21 mouse cellular contexts compared by ENCODE assay signal in genomic region chr13:49163645-49164044, GRCm38 (mm10). TPM values are rescaled to one million over a fixed set of nuclear protein-coding genes. Genes with fewer than 3 reads are reported as not detected.
A peak's percentile ranks its signal among the peaks of the same experiment; 100 is the strongest.
DNase-seq lines count a peak whose midpoint lies in the region; ATAC-seq and TF ChIP-seq lines count a peak whose summit lies in the region.
"Had no signal": no experiment of that assay in that cellular context is flagged by ENCODE, and none has a peak within 500 bp of the region (broad histone marks: within the 10 kb centered on the region; RNA-seq: fewer than 3 reads in every experiment).

No protein-coding gene starts in this region.

- no peaks in the 10 kb centered on the region for H3K9me3 ChIP-seq in MEL (replicated peaks; ENCODE audit: insufficient read depth, low read length)
- H3K9me3 ChIP-seq in intestine, embryonic 16.5 days (ENCODE audit: control insufficient read depth, low read length) = no peaks in the 10 kb centered on the region
- H3K9me3 ChIP-seq: embryonic facial prominence, embryonic 10.5 days; embryonic facial prominence, embryonic 12.5 days; forebrain, embryonic 13.5 days; forebrain, embryonic 15.5 days had no signal

- peaks cover 0 to 9% of the 10 kb centered on the region in 2 experiments; a peak in 2 of 4 replicates for H3K36me3 ChIP-seq in MEL (ENCODE audit: control insufficient read depth in 1 of 2, insufficient read depth in 2 of 2, low read length in 2 of 2)
- no peaks in the 10 kb centered on the region for H3K36me3 ChIP-seq in intestine, embryonic 16.5 days (ENCODE audit: control insufficient read depth, insufficient read depth, low read length)
- H3K36me3 ChIP-seq: embryonic facial prominence, embryonic 10.5 days; embryonic facial prominence, embryonic 12.5 days; forebrain, embryonic 15.5 days had no signal

- DNase-seq in MEL (ENCODE audit: low read depth, low spot score) (peak; percentile 73), MEL-GATA-1-ER (ENCODE audit: extremely low read depth, low read depth) (peak; percentile 70)
- DNase-seq in yolk sac, embryonic 10.5 days (ENCODE audit: low spot score) = peak; percentile 83
- DNase-seq in adrenal gland, adult 2 months = no peak
- DNase-seq in gastrocnemius, adult 8-10 months (ENCODE audit: low spot score in 2 of 2) = no peak
- DNase-seq in urinary bladder, adult 18-20 months (ENCODE audit: low spot score in 2 of 2) = no peak
- DNase-seq: adrenal gland, adult 8-10 months; adrenal gland, postnatal 14 days; adrenal gland, postnatal 36 days; cerebellum, adult 11-12 months; cerebellum, adult 2 months; cerebellum, adult 9-10 months; cerebellum, postnatal 10 days; cerebellum, postnatal 25 days; forebrain, postnatal 0 days had no signal

- H3K4me1 ChIP-seq in MEL (ENCODE audit: control insufficient read depth in 1 of 2, insufficient read depth in 2 of 2, low read length in 2 of 2) = peaks cover 4 to 19% of the 10 kb centered on the region in 2 experiments
- peaks cover 10% of the 10 kb centered on the region; the same call in 1 of the 2 replicates for H3K4me1 ChIP-seq in intestine, embryonic 16.5 days (ENCODE audit: control insufficient read depth, insufficient read depth, low read length)
- H3K4me1 ChIP-seq: embryonic facial prominence, embryonic 12.5 days; forebrain, embryonic 13.5 days; forebrain, embryonic 15.5 days had no signal

- H3K4me2 ChIP-seq in intestine, embryonic 16.5 days (ENCODE audit: low read depth, low read length) = no peak overlapping the region
- H3K4me2 ChIP-seq: embryonic facial prominence, embryonic 12.5 days; forebrain, embryonic 13.5 days; forebrain, embryonic 15.5 days had no signal

- peak; percentile 67 to 85 for TF ChIP-seq EP300 in MEL (IDR thresholded peaks at IDR 0.05; ENCODE audit: low read depth in 1 of 2, low read length in 2 of 2)

- no peaks in the 10 kb centered on the region for H3K27me3 ChIP-seq in MEL (ENCODE audit: control insufficient read depth in 1 of 2, insufficient read depth in 2 of 2, low read length in 2 of 2)
- no peaks in the 10 kb centered on the region for H3K27me3 ChIP-seq in intestine, embryonic 16.5 days (replicated peaks; ENCODE audit: control insufficient read depth, insufficient read depth, low read length)
- H3K27me3 ChIP-seq: embryonic facial prominence, embryonic 12.5 days; forebrain, embryonic 13.5 days; forebrain, embryonic 15.5 days had no signal

- no peak for TF ChIP-seq RAD21 in MEL (IDR thresholded peaks at IDR 0.05; ENCODE audit: low read depth, low read length)

- H3K4me3 ChIP-seq in MEL (ENCODE audit: control insufficient read depth in 1 of 2, insufficient read depth in 1 of 2, low read depth in 2 of 2, low read length in 2 of 2) = peak overlapping the region in 1 of 2 experiments; percentile 27; a peak in 1 of 4 replicates
- H3K4me3 ChIP-seq in intestine, embryonic 16.5 days (ENCODE audit: low read length) = no peak overlapping the region
- H3K4me3 ChIP-seq: embryonic facial prominence, embryonic 10.5 days; embryonic facial prominence, embryonic 12.5 days; forebrain, embryonic 13.5 days; forebrain, embryonic 15.5 days had no signal

- H3K9ac ChIP-seq in MEL (ENCODE audit: control insufficient read depth, low read depth, low read length, poor library complexity, severe bottlenecking) = no peak overlapping the region
- no peak overlapping the region for H3K9ac ChIP-seq in intestine, embryonic 16.5 days (ENCODE audit: low read depth, low read length)
- H3K9ac ChIP-seq: embryonic facial prominence, embryonic 12.5 days; forebrain, embryonic 13.5 days; forebrain, embryonic 15.5 days; forebrain, postnatal 0 days had no signal

- no peak for TF ChIP-seq POLR2A in MEL (IDR thresholded peaks at IDR 0.05; ENCODE audit: control insufficient read depth in 1 of 2, insufficient read depth in 1 of 2, low read depth in 1 of 2, low read length in 2 of 2, poor library complexity in 1 of 2)

- H3K27ac ChIP-seq in MEL (ENCODE audit: control insufficient read depth, low read depth, low read length) = no peak overlapping the region
- peak overlapping the region; percentile 69 for H3K27ac ChIP-seq in intestine, embryonic 16.5 days (ENCODE audit: low read length)
- H3K27ac ChIP-seq: embryonic facial prominence, embryonic 10.5 days; embryonic facial prominence, embryonic 12.5 days; forebrain, embryonic 13.5 days; forebrain, embryonic 15.5 days had no signal

- H3K79me2 ChIP-seq in MEL (ENCODE audit: control insufficient read depth, insufficient read depth, low read length, poor library complexity) = no peaks in the 10 kb centered on the region

- peak; percentile 53 for ATAC-seq in intestine, embryonic 16.5 days
- ATAC-seq: forebrain, embryonic 13.5 days; forebrain, embryonic 15.5 days; forebrain, postnatal 0 days had no signal

- WGBS in intestine, embryonic 16.5 days = 50% methylated on average over 7 of the region's 7 CpGs

- TF ChIP-seq CTCF in MEL (IDR thresholded peaks at IDR 0.05 in 2 of 3, conservative IDR thresholded peaks at IDR 0.05 in 1 of 3; ENCODE audit: control insufficient read depth in 1 of 3, insufficient read depth in 1 of 3, low read depth in 2 of 3, low read length in 3 of 3, poor library complexity in 1 of 3, severe bottlenecking in 1 of 3) = no peak

TF ChIP-seq in MEL, 35 proteins besides CTCF, POLR2A, EP300 and RAD21:
- peak; percentile 79 for TF ChIP-seq GATA1 (IDR thresholded peaks at IDR 0.05; ENCODE audit: low read depth, low read length)
- TF ChIP-seq HCFC1 (IDR thresholded peaks at IDR 0.05; ENCODE audit: low read depth, low read length) = 0 out of 2 replicates have a peak, but pooled peaks have one; percentile 14
- peak; percentile 63; the same call in 1 of the 2 replicates for TF ChIP-seq MAZ (IDR thresholded peaks at IDR 0.05; ENCODE audit: low read depth, low read length)
- TF ChIP-seq MAX (IDR thresholded peaks at IDR 0.05; ENCODE audit: low read length) = peak; percentile 28; the same call in 1 of the 2 replicates
- TF ChIP-seq ETS1 (IDR thresholded peaks at IDR 0.05; ENCODE audit: low read depth, low read length) = peak; percentile 33; the same call in 1 of the 2 replicates
- peak; percentile 67; the same call in 1 of the 2 replicates for TF ChIP-seq BHLHE40 (IDR thresholded peaks at IDR 0.05; ENCODE audit: borderline replicate concordance, low read depth, low read length)
- no peak; the same call in 1 of the 2 replicates for TF ChIP-seq NELFE (IDR thresholded peaks at IDR 0.05; ENCODE audit: low read depth, low read length)
- peak; percentile 43; the same call in 1 of the 2 replicates for TF ChIP-seq ELF1 (IDR thresholded peaks at IDR 0.05; ENCODE audit: low read depth, low read length)
- TF ChIP-seq TCF12 (IDR thresholded peaks at IDR 0.05; ENCODE audit: low read depth, low read length) = peak; percentile 59
- TF ChIP-seq TAL1 (IDR thresholded peaks at IDR 0.05; ENCODE audit: low read length) = 0 out of 2 replicates have a peak, but pooled peaks have one; percentile 41
- no peak for TF ChIP-seq UBTF (IDR thresholded peaks at IDR 0.05; ENCODE audit: borderline replicate concordance, insufficient read depth, low read depth, low read length)
- no peak for TF ChIP-seq ZMIZ1 (IDR thresholded peaks at IDR 0.05; ENCODE audit: low read depth, low read length)
- no peak for TF ChIP-seq MEF2A (IDR thresholded peaks at IDR 0.05; ENCODE audit: extremely low read depth, insufficient replicate concordance, low read depth, low read length, poor library complexity, severe bottlenecking)
- peak; percentile 20; the same call in 1 of the 2 replicates for TF ChIP-seq RCOR1 (IDR thresholded peaks at IDR 0.05; ENCODE audit: low read depth, low read length)

RNA-seq across cellular contexts. Expression of gene Wnk2, which starts 15.8 kb away (rescaled TPM):
- not detected in 2 replicates for total RNA-seq in MEL (2012; rRNA removed)
- under 1 TPM in 1 of 2 experiments, not detected in 1; 0.04 TPM for polyA plus RNA-seq in MEL (2012; ENCODE audit: insufficient read depth in 1 of 2, insufficient read length in 2 of 2, low read depth in 1 of 2, low replicate concordance in 2 of 2, missing spikeins in 1 of 2)
- 2.9 and 3.5 TPM in 2 replicates for polyA plus RNA-seq in intestine, embryonic 16.5 days (2015; fragmentation: Nextera tagmentation; extraction: Ambion mirVana)
- 1 to 10 TPM; 2.5 to 3.2 TPM for total RNA-seq in adrenal gland, adult 2 months (2021)
- polyA plus RNA-seq in adrenal gland, adult 2 months (2012; rRNA removed) = 4.2 and 4.5 TPM in 2 replicates
- 10 to 100 TPM; 81.6 to 86.2 (median 81.9) TPM for total RNA-seq in gastrocnemius, adult 8-10 months (2022)
- polyA plus RNA-seq: C2C12 had no signal

RNA-seq across cellular contexts. Expression of gene Ninj1, which starts 23.6 kb away (rescaled TPM):
- 23.2 and 30.5 TPM in 2 replicates for total RNA-seq in MEL (2012; rRNA removed)
- polyA plus RNA-seq in MEL (2012; ENCODE audit: insufficient read depth in 1 of 2, insufficient read length in 2 of 2, low read depth in 1 of 2, low replicate concordance in 2 of 2, missing spikeins in 1 of 2) = 10 to 100 TPM in 1 of 2 experiments, not detected in 1; 69.8 TPM
- polyA plus RNA-seq in intestine, embryonic 16.5 days (2015; fragmentation: Nextera tagmentation; extraction: Ambion mirVana) = 60.0 and 63.3 TPM in 2 replicates
- 10 to 100 TPM; 64.9 to 66.3 TPM for total RNA-seq in adrenal gland, adult 2 months (2021)
- 184 and 303 TPM in 2 replicates for polyA plus RNA-seq in adrenal gland, adult 2 months (2012; rRNA removed)
- total RNA-seq in gastrocnemius, adult 8-10 months (2022) = 10 to 100 TPM; 15.4 to 22.5 (median 19.0) TPM

RNA-seq across cellular contexts. Expression of gene Card19, which starts 52.2 kb away (rescaled TPM):
- total RNA-seq in MEL (2012; rRNA removed) = 14.5 and 15.8 TPM in 2 replicates
- polyA plus RNA-seq in MEL (2012; ENCODE audit: insufficient read depth in 1 of 2, insufficient read length in 2 of 2, low read depth in 1 of 2, low replicate concordance in 2 of 2, missing spikeins in 1 of 2) = 10 to 100 TPM in 1 of 2 experiments, not detected in 1; 51.8 TPM
- polyA plus RNA-seq in intestine, embryonic 16.5 days (2015; fragmentation: Nextera tagmentation; extraction: Ambion mirVana) = 53.2 and 58.8 TPM in 2 replicates
- total RNA-seq in adrenal gland, adult 2 months (2021) = 10 to 100 TPM; 69.7 to 78.1 TPM
- 250 and 286 TPM in 2 replicates for polyA plus RNA-seq in adrenal gland, adult 2 months (2012; rRNA removed)
- 100 to 1,000 TPM; 121 to 134 (median 131) TPM for total RNA-seq in gastrocnemius, adult 8-10 months (2022)

Comparison
In these comparisons a context has a peak if more than half of its experiments do, and no peak if none do; other contexts are left out.
1. DNase-seq: peak in MEL (single experiment), MEL-GATA-1-ER (single experiment) and yolk sac, embryonic 10.5 days (single experiment); none in adrenal gland, adult 2 months (single experiment), gastrocnemius, adult 8-10 months (0 of 2) and urinary bladder, adult 18-20 months (0 of 2).
2. RNA of gene Wnk2, which starts 15.8 kb away (total RNA-seq): 81.6 to 86.2 TPM in gastrocnemius, adult 8-10 months; 2.5 to 3.2 TPM in adrenal gland, adult 2 months and not detected in MEL; every median in the first group is over 10 times any median in the second.